Mouse (Mus musculus): ENCODE measurements at regions not wholly inside any gene's neighbourhood (a gene's known extent, or its start where the extent isn't known, plus 50 kb on each side); places are given as distances from the start of the nearest gene placed in this dataset.
"Not testable (repeated sequence)": the region's sequence is repeated elsewhere in the genome, so short reads cannot be mapped to it uniquely, and the experiment has no call there.

DNA sequence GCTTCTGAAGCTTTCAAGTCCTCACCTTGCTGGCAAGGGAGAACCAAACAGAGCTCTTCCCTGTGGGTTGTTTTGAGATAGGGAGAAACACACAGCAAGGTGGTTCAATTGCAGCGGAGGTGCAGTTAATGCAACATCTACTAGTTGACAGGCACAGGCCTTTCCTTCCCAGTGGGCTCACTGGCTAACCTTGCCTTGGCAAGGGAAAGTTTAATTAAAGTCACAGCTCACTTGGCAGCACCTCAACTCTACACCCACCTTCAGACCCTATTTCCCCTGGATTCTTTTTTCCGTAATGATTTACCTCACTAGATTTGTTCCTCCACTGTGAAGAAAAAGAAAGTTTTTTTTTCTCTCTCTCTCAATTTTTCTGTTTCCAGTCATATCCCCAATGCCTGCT lies 314.5 kb downstream of the Tlr4 start:
- no peak for DNase-seq

DNA sequence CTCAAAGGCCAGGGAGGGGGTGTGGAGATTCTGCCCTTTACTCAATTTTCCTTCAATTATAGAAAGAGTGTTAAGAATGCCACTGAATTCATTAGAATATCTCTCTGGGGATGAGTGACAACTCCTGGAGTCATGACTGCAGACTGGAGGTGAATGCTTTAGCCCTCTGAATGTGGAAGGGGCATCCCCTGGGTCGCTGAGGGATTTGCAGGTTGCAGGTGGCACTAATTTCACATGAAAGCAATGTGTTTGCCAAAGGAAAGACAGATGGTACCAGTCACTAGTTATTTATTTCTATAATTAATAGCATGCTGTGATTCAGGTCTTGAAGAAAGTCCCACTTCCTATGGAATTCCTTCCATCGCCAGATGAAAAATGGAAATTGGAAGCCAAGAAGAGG lies 321.1 kb downstream of the Tlr4 start:
- no peak for DNase-seq

DNA sequence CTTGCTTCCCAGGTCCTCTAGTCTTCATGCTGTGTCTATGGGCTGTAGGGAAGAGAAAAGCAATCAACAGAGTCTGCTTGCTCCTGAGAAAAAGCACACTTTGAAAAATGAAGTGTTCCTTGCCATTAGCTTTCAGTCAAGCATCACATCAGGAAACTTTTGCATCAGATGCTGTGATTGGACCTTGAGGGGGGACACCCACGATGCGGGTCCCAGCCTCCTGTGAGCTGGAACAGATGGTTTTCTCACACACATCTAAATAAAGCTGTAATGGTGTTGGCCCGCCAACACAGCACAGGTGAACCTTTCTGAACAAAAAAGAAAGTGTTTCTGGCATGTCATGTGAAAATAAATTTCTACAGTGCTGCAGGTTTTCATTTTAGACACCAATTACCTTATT lies 335.3 kb downstream of the Tlr4 start:
- DNase-seq: no peak

- DNase-seq: no peak
Observed at GRCm38 (mm10) chr4:67167720-67168119, 340.3 kb downstream of the Tlr4 start.

GRCm38 (mm10) chr4:67187725-67188510 lies 360.5 kb downstream of the Tlr4 start:
- DNase-seq: no peak

DNA sequence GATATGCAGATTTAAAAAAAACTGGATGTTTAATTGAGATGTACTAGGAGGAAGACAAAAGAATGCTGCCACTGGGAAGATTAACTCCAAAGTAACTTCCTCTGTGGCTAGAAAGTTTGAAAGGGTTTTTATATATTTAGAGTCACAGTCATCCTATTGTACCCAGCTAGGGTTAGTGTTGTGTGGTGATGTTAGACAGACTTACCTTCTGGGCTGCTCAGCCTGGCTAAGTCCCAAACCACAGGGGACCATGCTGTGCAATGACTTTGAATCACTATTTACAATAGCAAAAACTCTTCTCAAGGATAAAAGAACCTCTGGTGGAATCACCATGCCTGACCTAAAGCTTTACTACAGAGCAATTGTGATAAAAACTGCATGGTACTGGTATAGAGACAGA lies 363.2 kb downstream of the Tlr4 start:
- DNase-seq: no peak

DNA sequence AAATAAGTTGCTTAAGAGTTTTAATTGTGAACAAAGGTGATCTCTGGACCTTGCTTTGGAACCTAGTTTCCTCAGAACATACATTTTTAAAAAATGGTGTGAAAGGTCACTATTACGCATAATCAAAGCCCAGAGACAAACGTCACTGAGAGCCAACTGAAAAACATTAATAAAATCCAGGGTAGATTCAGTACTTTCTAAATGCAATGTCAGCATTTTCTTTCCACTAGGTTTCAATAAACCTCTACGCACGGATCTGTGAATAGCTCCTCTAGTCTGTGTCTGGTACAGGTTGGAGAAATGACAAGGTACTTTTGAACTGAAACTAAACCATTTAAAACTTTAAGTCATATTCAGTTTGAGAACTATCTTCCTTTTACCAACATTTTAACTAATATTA lies 367.0 kb downstream of the Tlr4 start:
- no peak for DNase-seq

DNA sequence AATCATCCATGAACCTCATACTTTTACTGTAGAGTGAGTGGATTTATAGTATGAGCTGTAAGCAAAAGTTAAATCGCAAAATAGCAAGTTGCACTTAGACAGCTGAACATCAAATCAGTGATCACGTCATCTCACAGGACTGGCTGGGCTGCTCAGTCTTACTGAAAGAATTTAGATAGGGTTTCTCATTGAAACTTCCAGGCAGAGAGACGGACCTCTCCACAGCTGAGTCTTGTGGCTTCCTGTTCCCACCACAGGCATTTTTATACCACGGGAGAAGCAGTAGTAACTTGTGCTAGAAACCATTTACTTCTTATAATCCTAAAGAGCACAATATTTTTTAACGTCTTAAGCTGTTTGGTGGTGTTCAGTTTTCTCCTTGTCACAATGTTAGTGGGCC lies 369.5 kb downstream of the Tlr4 start:
- no peak for DNase-seq

DNA sequence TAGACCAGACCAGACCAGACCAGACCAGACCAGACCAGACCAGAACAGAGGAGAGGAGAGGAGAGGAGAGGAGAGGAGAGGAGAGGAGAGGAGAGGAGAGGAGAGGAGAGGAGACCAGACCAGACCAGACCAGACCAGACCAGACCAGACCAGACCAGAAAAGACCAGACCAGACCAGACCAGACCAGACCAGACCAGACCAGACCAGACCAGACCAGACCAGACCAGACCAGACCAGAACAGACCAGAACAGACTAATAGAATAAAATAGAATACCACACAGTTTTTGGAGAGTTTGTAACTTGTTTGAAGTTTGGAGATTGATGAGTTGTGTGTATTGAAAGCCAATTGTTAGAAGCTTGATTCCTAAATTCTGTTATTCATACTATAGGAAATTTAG lies 381.0 kb downstream of the Tlr4 start:
- DNase-seq: peak; percentile 45 to 62

- no peak for DNase-seq
Observed at GRCm38 (mm10) chr4:67213363-67213762, 386.0 kb downstream of the Tlr4 start.

DNA sequence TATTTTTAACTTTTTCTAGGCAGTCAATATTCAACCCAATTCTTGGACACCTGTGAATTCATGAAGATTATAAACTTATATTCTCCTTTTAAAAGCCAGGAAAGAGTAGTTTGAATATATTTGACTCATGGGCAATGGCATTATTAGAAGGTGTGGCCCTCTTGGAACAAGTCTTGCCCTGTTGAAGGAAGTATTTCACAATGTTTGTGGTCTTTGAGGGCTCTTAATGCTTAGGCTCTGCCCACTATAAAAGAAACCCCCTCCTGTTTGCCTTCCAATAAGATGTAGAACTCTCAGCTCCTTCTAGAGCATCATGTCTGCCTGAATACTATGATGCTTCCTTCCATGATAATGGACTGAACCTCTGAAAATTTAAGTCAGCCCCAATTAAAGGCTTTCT lies 397.1 kb downstream of the Tlr4 start:
- DNase-seq: no peak

GRCm38 (mm10) chr4:67229214-67229613 lies 401.8 kb downstream of the Tlr4 start:
- no peak for DNase-seq

GRCm38 (mm10) chr4:67273553-67273952 lies 446.2 kb downstream of the Tlr4 start:
- DNase-seq: no peak

- DNase-seq: no peak
Observed at GRCm38 (mm10) chr4:67301020-67301419, 473.6 kb downstream of the Tlr4 start.

DNA sequence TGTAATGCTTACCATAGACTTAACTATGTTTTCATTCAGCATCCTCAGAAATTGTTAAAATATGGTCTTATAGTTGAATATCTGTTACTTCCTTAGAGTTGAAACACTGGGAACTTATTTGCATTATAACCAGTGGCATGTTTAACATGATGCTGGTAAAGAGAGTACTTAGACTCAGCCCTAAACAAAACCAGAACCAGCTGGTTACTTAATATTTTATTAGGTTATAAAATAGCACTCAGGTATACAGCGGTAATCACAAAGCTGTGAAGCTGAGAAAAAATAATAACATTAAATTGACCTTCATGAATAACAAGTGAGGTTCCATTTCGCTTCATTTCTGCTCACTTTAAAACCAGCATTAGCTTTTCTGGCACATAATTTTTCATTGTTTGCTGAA lies 474.4 kb downstream of the Tlr4 start:
- no peak for DNase-seq

- DNase-seq: not testable (repeated sequence)
Observed at GRCm38 (mm10) chr4:67320098-67320497, 492.7 kb downstream of the Tlr4 start.
